9 mouse cellular contexts compared by ENCODE assay signal in genomic region chr3:125849163-125849872, GRCm38 (mm10).
DNase-seq lines count a peak whose midpoint lies in the region; ATAC-seq lines count a peak whose summit lies in the region.
"Had no signal": no experiment of that assay in that cellular context is flagged by ENCODE, and none has a peak within 500 bp of the region (broad histone marks: within the 10 kb centered on the region; RNA-seq: fewer than 3 reads in every experiment).

No protein-coding gene starts in this region.

- no peak overlapping the region for H3K27ac ChIP-seq in embryonic facial prominence, embryonic 11.5 days (replicated peaks; ENCODE audit: low read depth, low read length)
- H3K27ac ChIP-seq in midbrain, embryonic 15.5 days = no peak overlapping the region
- H3K27ac ChIP-seq: neural tube, embryonic 13.5 days had no signal

- no peaks in the 10 kb centered on the region for H3K9me3 ChIP-seq in embryonic facial prominence, embryonic 11.5 days (replicated peaks; ENCODE audit: control insufficient read depth, low read length)
- H3K9me3 ChIP-seq in midbrain, embryonic 15.5 days = no peaks in the 10 kb centered on the region
- H3K9me3 ChIP-seq: neural tube, embryonic 13.5 days had no signal

- H3K4me2 ChIP-seq in embryonic facial prominence, embryonic 11.5 days (ENCODE audit: low read depth, low read length) = no peak overlapping the region
- no peak overlapping the region for H3K4me2 ChIP-seq in midbrain, embryonic 15.5 days
- H3K4me2 ChIP-seq: neural tube, embryonic 13.5 days had no signal

- no peak overlapping the region for H3K4me3 ChIP-seq in embryonic facial prominence, embryonic 11.5 days (ENCODE audit: low read depth, low read length)
- no peak overlapping the region for H3K4me3 ChIP-seq in midbrain, embryonic 15.5 days
- H3K4me3 ChIP-seq: neural tube, embryonic 13.5 days had no signal

- H3K36me3 ChIP-seq in embryonic facial prominence, embryonic 11.5 days (replicated peaks; ENCODE audit: control insufficient read depth, insufficient read depth, low read depth, low read length) = no peaks in the 10 kb centered on the region
- no peaks in the 10 kb centered on the region for H3K36me3 ChIP-seq in midbrain, embryonic 15.5 days (replicated peaks)
- H3K36me3 ChIP-seq: neural tube, embryonic 13.5 days had no signal

- DNase-seq in cerebellum, adult 18-20 months = peak; percentile 18 to 31
- peak; percentile 23 for DNase-seq in right cerebral cortex, adult 18-20 months
- no peak for DNase-seq in right cerebral cortex, postnatal 4 days
- DNase-seq in embryonic facial prominence, embryonic 11.5 days (ENCODE audit: low spot score) = peak; percentile 74
- peak; percentile 21 for DNase-seq in kidney, postnatal 10 days
- no peak for DNase-seq in natural killer cell, adult 2 months (ENCODE audit: low spot score in 2 of 2)

- no peak overlapping the region for H3K9ac ChIP-seq in embryonic facial prominence, embryonic 11.5 days (replicated peaks; ENCODE audit: low read length)
- no peak overlapping the region for H3K9ac ChIP-seq in midbrain, embryonic 15.5 days
- H3K9ac ChIP-seq: neural tube, embryonic 13.5 days had no signal

- H3K27me3 ChIP-seq in embryonic facial prominence, embryonic 11.5 days (ENCODE audit: control insufficient read depth, insufficient read depth, low read length) = no peaks in the 10 kb centered on the region
- H3K27me3 ChIP-seq in midbrain, embryonic 15.5 days (replicated peaks) = no peaks in the 10 kb centered on the region
- H3K27me3 ChIP-seq: neural tube, embryonic 13.5 days had no signal

- 29% methylated on average over 6 of the region's 6 CpGs for WGBS in embryonic facial prominence, embryonic 11.5 days
- 25% methylated on average over 6 of the region's 6 CpGs for WGBS in midbrain, embryonic 15.5 days

- no peak for ATAC-seq in cerebellum, adult (ENCODE audit: insufficient number of reproducible peaks, low FRiP score, low TSS enrichment)
- no peak for ATAC-seq in embryonic facial prominence, embryonic 11.5 days (replicated peaks; ENCODE audit: insufficient number of reproducible peaks, low FRiP score, low TSS enrichment, low read depth)
- peak; percentile 71; the same call in 1 of the 2 replicates for ATAC-seq in midbrain, embryonic 15.5 days (replicated peaks)

- H3K4me1 ChIP-seq in embryonic facial prominence, embryonic 11.5 days (ENCODE audit: control insufficient read depth, insufficient read depth, low read length) = no peaks in the 10 kb centered on the region
- no peaks in the 10 kb centered on the region for H3K4me1 ChIP-seq in midbrain, embryonic 15.5 days
- H3K4me1 ChIP-seq: neural tube, embryonic 13.5 days had no signal

Comparison
In these comparisons a context has a peak if more than half of its experiments do, and no peak if none do; other contexts are left out.
1. DNase-seq: peak in cerebellum, adult 18-20 months (2 of 2), right cerebral cortex, adult 18-20 months (single experiment), embryonic facial prominence, embryonic 11.5 days (single experiment) and kidney, postnatal 10 days (single experiment); none in right cerebral cortex, postnatal 4 days (single experiment) and natural killer cell, adult 2 months (0 of 2).